Mouse (Mus musculus) thymus, postnatal 14 days (tissue): ENCODE data around the gene Ermp1.

Experiments
- DNase-seq: peaks from one replicate; pipeline ENCODE4 v3.0.0; 2021

The Ermp1 gene

GRCm38 (mm10) chr19:29660835-29661764 is 12.9 kb upstream of the Ermp1 start:
- DNase-seq: no peak

- no peak for DNase-seq
Measured at GRCm38 (mm10) chr19:29659705-29660104, 11.5 kb upstream of the Ermp1 start.

DNA sequence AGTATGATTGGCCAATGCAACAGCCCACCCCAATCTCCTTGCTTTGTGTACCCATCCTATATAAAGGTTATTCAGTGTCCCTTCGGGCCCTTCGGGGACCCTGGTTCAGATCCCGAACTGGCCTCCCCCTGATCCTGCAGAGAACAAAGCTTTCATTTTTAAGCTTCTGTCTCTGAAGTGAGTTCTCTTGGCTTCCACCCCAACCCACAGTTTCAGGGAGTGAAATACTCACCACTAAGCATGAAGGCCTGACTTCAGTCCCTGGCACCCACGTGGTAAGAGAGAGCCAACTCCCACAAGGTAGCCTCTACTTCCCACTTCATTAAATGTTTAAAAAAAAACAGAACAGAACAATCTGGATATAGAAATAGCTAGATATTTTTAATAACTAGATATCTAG is 10.6 kb upstream of the Ermp1 start:
- no peak for DNase-seq

GRCm38 (mm10) chr19:29657558-29657957 is 9.3 kb upstream of the Ermp1 start:
- no peak for DNase-seq

DNA sequence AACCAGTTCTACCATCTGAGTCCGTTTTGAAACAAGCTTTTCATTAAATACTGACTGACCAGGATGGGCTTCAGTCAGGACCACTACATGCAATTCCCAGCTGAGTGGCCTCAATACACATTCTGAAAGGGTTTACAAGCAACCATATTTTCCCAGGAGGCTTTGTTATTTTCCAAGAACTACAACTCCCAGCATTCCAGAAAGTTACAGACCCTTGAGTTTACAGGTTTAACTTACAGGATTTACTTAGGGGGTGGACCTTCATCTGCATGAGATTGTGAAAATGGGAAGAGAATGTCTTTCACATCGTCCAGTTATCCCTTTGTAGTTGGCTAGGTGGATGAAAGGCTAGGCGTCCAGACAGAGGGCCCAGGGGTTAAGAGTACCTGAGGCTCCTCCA is 8.8 kb upstream of the Ermp1 start:
- DNase-seq: no peak

DNA sequence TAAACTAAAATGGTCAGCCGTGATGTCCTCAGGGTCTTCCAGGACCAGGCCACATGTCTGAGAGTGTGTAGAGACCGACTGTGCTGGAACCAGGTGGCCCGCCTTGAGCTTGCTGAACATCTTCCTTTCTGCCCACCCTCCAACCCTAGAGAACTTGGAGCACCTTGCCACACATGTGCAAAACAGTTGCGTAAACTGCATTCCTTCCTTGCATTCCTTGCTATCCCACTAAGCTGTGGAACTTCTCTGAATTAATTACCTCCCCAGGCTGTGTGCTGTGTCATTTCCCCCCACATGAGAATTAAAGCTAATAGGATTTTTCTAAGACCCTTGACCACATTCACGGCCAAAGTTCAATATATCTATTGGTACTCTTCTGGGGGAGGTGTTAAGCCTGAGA is 8.4 kb upstream of the Ermp1 start:
- DNase-seq: no peak

- no peak for DNase-seq
Measured at GRCm38 (mm10) chr19:29656029-29656428, 7.8 kb upstream of the Ermp1 start.

- DNase-seq: no peak
Measured at GRCm38 (mm10) chr19:29655148-29655547, 6.9 kb upstream of the Ermp1 start.

DNA sequence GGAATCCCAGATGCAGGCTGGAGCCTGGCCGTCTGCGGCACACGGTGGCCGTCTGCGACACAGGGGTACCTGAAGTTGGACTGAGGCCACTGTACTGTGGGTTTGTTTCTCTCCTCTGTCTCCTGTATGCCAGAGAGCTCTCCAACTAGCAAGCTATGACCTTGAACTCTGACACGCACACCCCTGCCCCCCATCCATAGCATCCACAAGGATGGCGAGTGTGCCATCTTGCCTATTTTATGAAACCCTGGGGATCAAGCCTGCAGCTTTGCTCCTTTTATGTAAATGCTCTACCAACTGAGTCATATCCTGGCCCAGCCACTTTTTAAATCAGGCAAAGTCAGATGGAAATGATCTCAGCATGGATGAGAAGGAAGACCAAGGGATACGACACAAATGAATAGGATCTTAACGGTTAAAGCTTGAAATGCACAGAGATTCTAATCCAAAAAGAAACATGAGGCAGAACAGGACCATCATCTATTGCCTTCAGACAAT is 5.6 kb upstream of the Ermp1 start:
- DNase-seq: no peak

GRCm38 (mm10) chr19:29649683-29650082 is 1.5 kb upstream of the Ermp1 start:
- no peak for DNase-seq

DNA sequence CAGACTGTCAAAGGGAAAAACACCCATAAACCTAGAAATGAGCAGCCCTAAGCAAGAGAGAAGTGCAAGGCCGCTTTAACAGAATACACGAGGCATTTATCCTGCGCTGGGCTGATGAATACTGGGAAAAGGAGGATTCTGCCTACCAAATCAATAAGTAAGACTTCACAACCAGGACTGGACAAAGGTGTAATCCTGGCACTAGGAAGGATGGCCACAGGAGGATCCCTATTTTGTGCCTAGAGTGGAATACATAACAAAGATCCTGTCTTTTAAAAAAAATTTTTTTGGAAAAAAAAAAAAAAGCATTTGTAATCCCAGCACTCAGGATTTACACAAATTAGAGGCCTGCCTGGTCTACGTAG is 317 bp upstream of the Ermp1 start:
- no peak for DNase-seq

- peak; percentile 23 for DNase-seq
Measured at GRCm38 (mm10) chr19:29644747-29645146, 3.5 kb downstream of the Ermp1 start.

DNA sequence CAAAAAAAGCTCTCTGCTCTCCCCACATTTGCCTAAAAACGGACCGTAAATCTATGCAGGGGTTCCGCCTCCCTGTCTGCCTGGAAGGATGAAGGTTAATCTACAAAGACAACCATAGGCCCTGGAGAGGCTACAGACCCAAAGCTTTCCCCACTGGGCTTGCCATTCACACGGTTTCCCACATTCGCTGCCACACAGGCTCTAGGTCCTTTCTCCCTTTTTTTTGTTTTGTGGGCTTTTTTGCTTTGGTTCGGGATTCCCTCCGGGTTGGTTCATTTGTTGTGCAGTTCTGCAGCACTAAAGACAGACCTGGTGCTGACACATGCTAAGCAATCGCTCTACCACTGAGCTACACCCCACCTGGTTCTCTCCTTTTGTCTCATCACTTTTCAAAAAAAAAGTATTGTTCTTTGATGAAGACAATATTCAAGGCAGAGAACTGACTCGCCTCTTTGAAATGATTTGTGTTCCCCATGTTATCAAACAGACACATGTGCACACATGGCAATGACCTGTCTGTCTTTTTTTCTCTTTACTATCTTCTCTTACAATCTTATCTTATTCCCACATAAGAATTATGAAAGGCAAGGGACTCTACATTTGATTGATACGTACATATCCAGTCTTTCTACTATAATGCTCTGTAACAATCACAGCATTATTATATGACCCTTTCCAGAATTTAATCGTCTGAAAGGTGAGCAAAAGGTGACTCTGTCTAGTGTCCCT is 4.9 kb downstream of the Ermp1 start:
- DNase-seq: no peak

DNA sequence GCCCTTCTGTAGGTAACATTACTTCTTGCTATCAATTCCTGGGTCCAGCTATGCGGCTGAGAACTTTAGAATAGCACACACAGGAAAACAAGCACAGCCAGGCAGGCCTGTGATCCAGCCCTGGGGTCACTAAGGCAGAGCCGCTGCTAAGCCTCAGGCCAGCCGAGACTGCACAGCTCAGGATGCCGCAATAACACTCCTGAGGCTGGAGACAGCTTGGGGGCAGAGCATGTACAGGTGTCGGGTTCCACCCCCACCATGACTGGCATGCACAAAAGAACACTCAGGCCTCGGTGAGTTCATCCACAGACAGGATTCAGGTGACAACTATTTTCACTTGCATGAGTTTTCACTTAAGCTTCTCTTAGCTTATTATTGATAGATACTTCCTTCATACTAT is 6.0 kb downstream of the Ermp1 start:
- DNase-seq: no peak

DNA sequence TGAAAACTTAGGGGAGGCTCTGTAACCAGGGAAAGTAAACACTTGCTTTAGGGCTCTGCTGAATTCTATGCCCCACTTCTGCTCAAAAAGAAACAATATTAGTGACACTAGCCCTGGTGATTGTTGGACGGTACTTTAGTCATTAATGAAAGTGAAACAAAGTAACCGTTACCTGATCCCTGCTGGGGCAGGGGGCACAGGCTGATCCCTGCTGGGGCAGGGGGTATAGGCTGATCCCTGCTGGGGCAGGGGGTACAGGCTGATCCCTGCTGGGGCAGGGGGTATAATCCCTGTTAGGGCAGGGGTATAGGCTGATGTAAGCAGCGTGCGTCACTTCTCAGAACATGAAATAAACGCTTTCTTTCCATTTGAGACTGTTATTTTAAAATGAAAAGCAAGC is 6.7 kb downstream of the Ermp1 start:
- DNase-seq: peak; percentile 16

- peak; percentile 43 for DNase-seq
Measured at GRCm38 (mm10) chr19:29641055-29641454, 7.2 kb downstream of the Ermp1 start.

GRCm38 (mm10) chr19:29612102-29612501 is 36.1 kb downstream of the Ermp1 start:
- no peak for DNase-seq

GRCm38 (mm10) chr19:29610907-29611306 is 37.3 kb downstream of the Ermp1 start:
- no peak for DNase-seq

DNA sequence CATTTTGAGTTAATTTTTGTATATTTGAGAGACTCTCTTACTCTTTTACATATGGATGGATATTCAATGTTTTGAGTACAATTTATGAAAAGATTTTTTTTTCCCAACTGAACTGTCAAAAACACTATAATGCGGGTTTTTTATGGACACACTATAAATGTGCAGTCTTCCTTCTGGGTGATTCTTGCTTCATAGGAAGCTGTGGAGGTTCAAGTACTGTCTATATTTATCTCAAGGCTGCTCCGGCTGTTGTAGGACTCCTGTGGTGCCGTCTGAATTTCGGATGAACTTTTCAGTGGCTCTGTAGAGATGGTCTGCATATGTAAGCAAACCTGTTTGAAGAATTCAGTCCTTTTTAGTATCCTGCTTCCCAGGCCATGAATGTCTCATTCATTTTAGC is 40.0 kb downstream of the Ermp1 start:
- no peak for DNase-seq

DNA sequence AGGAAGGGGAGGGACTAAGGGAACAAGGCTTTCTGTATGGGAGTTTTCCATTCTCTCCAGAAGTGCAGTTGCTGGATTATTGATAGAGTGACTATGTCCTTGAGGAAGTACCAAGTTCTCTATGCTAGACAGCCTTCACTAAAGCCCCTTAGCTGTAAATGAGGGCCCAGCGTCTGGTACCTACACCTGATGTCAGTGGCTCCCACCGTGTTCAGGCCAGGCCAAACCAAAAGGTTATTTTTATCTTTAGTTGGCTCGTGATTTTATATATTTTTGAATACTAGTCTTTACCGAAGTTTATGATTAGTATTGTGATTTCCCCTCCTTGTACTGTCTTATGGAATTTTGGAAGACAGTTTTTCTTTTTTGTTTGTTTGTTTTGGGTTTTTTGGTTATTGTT is 40.7 kb downstream of the Ermp1 start:
- DNase-seq: no peak

- DNase-seq: no peak
Measured at GRCm38 (mm10) chr19:29604653-29605052, 43.6 kb downstream of the Ermp1 start.

GRCm38 (mm10) chr19:29603548-29604353 is 44.5 kb downstream of the Ermp1 start:
- no peak for DNase-seq

DNA sequence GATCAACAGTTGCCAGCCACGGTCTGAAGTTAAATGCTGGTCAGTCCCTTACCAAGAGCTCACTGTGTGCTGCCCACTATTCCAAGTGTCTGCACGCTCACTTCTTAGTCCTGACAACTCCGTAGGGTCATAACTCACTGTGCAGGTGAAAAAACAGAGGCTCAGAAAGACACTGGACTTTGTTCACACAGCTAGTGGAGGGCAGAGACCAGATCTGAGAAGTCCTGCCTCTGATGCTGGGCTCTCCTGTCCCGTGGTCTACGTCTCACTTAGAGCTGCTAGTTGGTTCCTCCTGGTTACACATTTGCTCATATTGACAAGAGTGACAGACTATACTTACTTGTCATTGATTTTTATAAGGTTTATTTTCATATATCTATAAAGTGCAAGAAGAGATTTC is 49.2 kb downstream of the Ermp1 start:
- no peak for DNase-seq
